Mouse (Mus musculus) kidney, postnatal 0 days (tissue): ENCODE measurements around the gene Lbp. TPM values are rescaled to one million over a fixed set of nuclear protein-coding genes. Genes with fewer than 3 reads are reported as not detected.

Experiments
- ATAC-seq: fragments of 200-750 bp; cut with Nextera tagmentation; replicated peaks from 2 replicates; pipeline ENCODE4 v1.8.0; 2017; ENCODE audit warnings: low read depth, moderate number of reproducible peaks, moderate TSS enrichment, moderate library complexity; ENCODE audit not compliant: low FRiP score
- DNase-seq: peaks from one replicate; pipeline ENCODE4 v3.0.0-alpha.2; 2016; ENCODE audit warnings: low spot score
- H3K27ac ChIP-seq: fragments of 300-500 bp; sonication (generic); 2 replicates; pipeline ENCODE4 v1.5.1; 2014; ENCODE audit warnings: mild to moderate bottlenecking
- H3K27me3 ChIP-seq: fragments of 300-500 bp; sonication (generic); 2 replicates; pipeline ENCODE4 v1.6.1; 2014; ENCODE audit warnings: low read length, mixed read lengths; ENCODE audit not compliant: insufficient read depth
- H3K36me3 ChIP-seq: fragments of 300-500 bp; sonication (generic); 2 replicates; pipeline ENCODE4 v1.6.1; 2014; ENCODE audit warnings: low read length, mixed read lengths; ENCODE audit not compliant: insufficient read depth
- H3K4me1 ChIP-seq: fragments of 300-500 bp; sonication (generic); replicated peaks from 2 replicates; pipeline ENCODE4 v1.6.1; 2014; ENCODE audit warnings: antibody characterized with exemption, low read length, mixed read lengths; ENCODE audit not compliant: insufficient read depth
- H3K4me2 ChIP-seq: fragments of 300-500 bp; sonication (generic); 2 replicates; pipeline ENCODE4 v1.6.1; 2014; ENCODE audit warnings: mild to moderate bottlenecking, low read length, moderate library complexity, mixed read lengths
- H3K4me3 ChIP-seq: fragments of 300-500 bp; sonication (generic); replicated peaks from 2 replicates; pipeline ENCODE4 v1.5.1; 2014; ENCODE audit warnings: low read depth, low read length
- H3K9ac ChIP-seq: fragments of 300-500 bp; sonication (generic); 2 replicates; pipeline ENCODE4 v1.6.1; 2014; ENCODE audit warnings: low read depth, low read length
- H3K9me3 ChIP-seq: fragments of 300-500 bp; sonication (generic); replicated peaks from 2 replicates; pipeline ENCODE4 v1.6.1; 2016; ENCODE audit warnings: low read length, inconsistent platforms, mixed read lengths
- CTCF ChIP-seq: IDR thresholded peaks from 2 replicates; pipeline ENCODE4 v1.5.1; 2016; ENCODE audit warnings: antibody characterized with exemption, low read depth, mild to moderate bottlenecking, moderate library complexity
- WGBS: fragments of 180-500 bp; shearing (Covaris S2); extraction: QIAGEN DNeasy Blood & Tissue Kit; methylation state at CpG from one replicate; pipeline ENCODE4 v1.1.7; 2014; 5-methylcytosine and 5-hydroxymethylcytosine counted together
- polyA plus RNA-seq: library from polyadenylated mRNA; unstranded; fragments of >200 nt; fragmentation: Nextera tagmentation; extraction: Ambion mirVana; gene quantifications from 2 replicates; pipeline ENCODE4 v1.2.1, GENCODE M21; 2015

Lbp gene
- polyA plus RNA-seq, 1 experiment from 2014 or later, result 32.1 TPM

DNA sequence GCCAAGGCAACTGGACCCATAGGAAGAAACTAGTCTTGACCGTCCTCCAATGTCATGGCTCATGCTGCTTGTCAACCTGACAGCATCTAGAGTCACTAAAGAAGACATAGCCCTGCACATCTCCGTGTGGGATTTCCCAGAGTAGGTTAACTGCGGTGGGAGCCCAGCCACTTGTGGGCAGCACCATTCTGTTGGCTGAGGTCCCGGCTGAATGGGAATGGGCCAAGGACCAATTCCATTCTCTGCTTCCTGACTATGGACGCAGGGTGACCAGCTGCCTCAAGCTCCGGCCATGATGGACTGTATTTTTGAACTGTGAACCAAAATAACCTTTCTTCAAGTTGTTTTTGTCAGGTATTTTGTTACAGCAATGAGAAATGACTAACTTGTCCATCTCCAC lies 15.3 kb downstream of the Lbp start:
- H3K9ac ChIP-seq, result no peak overlapping the region
- H3K4me2 ChIP-seq, result no peak overlapping the region
- whole genome bisulfite sequencing, result 93% methylated on average over 6 of the region's 6 CpGs
- H3K27me3 ChIP-seq, result no peaks in the 10 kb centered on the region
- H3K36me3 ChIP-seq, result 0 out of 2 replicates have a peak, but pooled peaks cover 5% of the 10 kb centered on the region
- DNase-seq (no peak), ATAC-seq (no peak)
- no peaks in the 10 kb centered on the region for H3K9me3 ChIP-seq
- H3K4me1 ChIP-seq, result no peaks in the 10 kb centered on the region
- no peak for TF ChIP-seq CTCF
- H3K27ac ChIP-seq, result no peak overlapping the region
- H3K4me3 ChIP-seq, result no peak overlapping the region

DNA sequence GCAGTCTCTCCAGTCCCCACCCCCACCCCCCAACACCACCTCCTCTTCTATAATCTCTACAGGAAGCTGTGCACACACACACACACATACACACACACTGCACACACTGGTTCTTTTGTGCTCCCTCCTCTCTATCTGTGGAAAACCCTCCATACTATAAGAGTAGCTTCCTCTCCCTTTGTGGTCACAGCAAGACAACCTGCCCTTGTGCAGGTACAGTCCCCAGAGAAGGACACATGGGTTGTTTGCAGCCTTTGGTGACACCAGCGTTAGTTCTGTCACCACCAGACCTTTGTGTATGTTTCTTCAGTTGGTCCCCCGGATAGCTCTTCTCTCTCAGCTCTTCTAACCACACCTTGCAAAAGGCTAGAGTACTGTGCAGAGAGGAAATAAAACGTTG lies 16.6 kb downstream of the Lbp start:
- no peaks in the 10 kb centered on the region for H3K4me1 ChIP-seq
- no peaks in the 10 kb centered on the region for H3K27me3 ChIP-seq
- H3K9ac ChIP-seq, result no peak overlapping the region
- 72% methylated on average over 3 of the region's 3 CpGs for WGBS
- ATAC-seq (no peak), DNase-seq (no peak)
- H3K9me3 ChIP-seq, result no peaks in the 10 kb centered on the region
- no peak overlapping the region for H3K4me2 ChIP-seq
- 0 out of 2 replicates have a peak, but pooled peaks cover 5% of the 10 kb centered on the region for H3K36me3 ChIP-seq
- no peak for TF ChIP-seq CTCF
- H3K27ac ChIP-seq, result no peak overlapping the region
- no peak overlapping the region for H3K4me3 ChIP-seq

DNA sequence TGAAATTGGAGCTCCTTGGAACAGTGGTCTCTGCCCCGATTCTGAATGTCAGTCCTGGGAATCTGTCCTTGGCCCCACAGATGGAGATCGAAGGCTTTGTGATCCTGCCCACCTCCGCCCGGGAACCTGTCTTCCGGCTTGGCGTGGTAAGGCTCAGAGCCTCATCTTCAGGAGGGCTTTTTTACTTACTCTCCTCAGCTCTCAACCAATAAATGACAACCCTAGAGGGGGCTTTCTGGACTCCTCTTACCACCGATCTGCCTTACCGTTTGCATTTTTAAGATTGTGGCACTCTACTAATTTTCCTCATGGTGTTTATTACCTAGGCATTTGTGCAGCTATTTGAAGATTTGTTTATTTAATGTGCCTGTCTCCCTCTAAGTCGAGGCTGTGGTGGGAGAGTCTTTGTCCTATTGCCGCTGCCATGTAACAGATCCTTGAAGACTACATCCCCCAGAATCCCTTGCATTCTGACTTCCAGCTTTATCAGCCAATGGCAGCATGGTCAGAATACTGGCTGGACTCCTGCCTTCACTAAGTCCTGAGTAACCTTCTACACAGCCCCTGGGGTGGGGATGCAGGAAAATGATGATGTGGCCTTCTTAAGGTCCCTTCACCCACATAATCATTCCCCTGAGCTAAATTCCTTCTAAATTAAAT lies 18.4 kb downstream of the Lbp start:
- DNase-seq (peak; percentile 63), ATAC-seq (no peak)
- H3K4me1 ChIP-seq, result no peaks in the 10 kb centered on the region
- no peak overlapping the region for H3K4me3 ChIP-seq
- 61% methylated on average over 10 of the region's 10 CpGs for WGBS
- TF ChIP-seq CTCF, result no peak
- 0 out of 2 replicates have a peak, but pooled peaks cover 5% of the 10 kb centered on the region for H3K36me3 ChIP-seq
- H3K9me3 ChIP-seq, result no peaks in the 10 kb centered on the region
- H3K27ac ChIP-seq, result no peak overlapping the region
- H3K4me2 ChIP-seq, result no peak overlapping the region
- H3K9ac ChIP-seq, result no peak overlapping the region
- no peaks in the 10 kb centered on the region for H3K27me3 ChIP-seq

DNA sequence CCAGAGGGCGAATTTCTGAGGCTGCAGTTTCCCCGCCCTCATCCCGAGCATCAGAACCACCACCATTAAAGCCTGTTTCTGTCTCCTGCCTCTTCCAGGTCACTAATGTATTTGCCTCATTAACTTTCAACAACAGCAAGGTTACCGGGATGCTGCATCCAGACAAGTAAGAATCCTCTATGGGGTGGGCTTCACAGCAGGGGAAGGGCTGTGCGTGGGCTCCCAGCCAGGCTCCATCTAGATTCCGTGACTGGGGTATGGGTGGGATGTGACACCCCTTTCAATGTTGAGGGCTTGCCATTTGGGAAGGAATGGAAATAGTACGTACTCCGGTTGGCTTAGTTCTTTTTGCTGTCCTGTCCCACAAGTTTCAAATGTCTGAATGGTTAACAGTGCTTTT lies 19.3 kb downstream of the Lbp start:
- Histone ChIP-seq H3K9me3 (no peaks in the 10 kb centered on the region), H3K4me1 (no peaks in the 10 kb centered on the region), H3K27ac (no peak overlapping the region), H3K4me2 (no peak overlapping the region), H3K36me3 (0 out of 2 replicates have a peak, but pooled peaks cover 5% of the 10 kb centered on the region), H3K27me3 (no peaks in the 10 kb centered on the region), H3K4me3 (no peak overlapping the region), H3K9ac (no peak overlapping the region)
- no peak for DNase-seq
- ATAC-seq, result no peak
- TF ChIP-seq CTCF, result no peak
- 73% methylated on average over 8 of the region's 8 CpGs for WGBS

DNA sequence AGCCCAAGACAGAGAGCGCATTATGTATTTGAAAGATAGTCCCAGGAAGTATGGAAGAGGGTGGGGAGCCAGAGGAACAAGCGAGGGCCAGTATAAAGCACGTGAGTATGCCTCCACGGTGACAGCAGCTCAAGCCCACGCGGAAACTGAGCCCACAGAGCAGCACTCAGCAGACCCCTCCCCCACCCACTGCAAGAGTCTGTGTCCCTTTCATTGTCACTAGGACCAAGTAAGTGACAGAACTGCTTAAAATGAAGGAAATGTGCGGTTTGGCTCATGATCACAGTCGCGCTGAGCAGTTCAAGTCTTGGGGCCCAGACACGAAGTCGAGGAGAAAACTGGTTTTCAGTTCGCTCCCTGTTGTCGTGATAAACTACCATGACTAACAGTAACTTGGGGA lies 28.1 kb downstream of the Lbp start:
- no peak for ATAC-seq

DNA sequence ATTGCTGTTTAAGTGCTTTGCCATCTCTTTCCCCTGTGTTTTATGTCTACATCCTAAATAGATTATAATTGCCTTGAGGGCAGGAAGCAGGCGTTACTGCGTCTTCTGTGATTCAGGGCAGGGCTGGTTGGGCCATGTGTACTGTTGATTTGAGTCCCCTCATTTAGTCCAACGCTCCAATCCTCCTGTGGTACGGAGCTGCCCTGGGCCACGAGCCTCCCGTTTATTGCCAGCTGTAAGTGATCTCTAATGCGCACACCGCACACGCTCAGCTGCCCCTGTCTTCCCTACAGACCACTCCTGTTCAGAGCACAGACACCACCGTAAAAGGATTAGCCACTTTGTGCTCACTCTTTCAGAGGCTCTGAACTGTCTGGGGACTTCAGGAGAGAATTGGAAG lies 31.4 kb downstream of the Lbp start:
- Histone ChIP-seq H3K36me3 (no peaks in the 10 kb centered on the region), H3K4me2 (no peak overlapping the region), H3K4me3 (no peak overlapping the region), H3K27me3 (no peaks in the 10 kb centered on the region), H3K27ac (no peak overlapping the region), H3K9ac (no peak overlapping the region), H3K4me1 (no peaks in the 10 kb centered on the region), H3K9me3 (no peaks in the 10 kb centered on the region)
- WGBS, result 35% methylated on average over 10 of the region's 10 CpGs
- TF ChIP-seq CTCF, result no peak
- ATAC-seq (no peak), DNase-seq (no peak)

More for the DNA sequence above, 28.1 kb downstream of the Lbp start:
- no peaks in the 10 kb centered on the region for H3K9me3 ChIP-seq
- no peaks in the 10 kb centered on the region for H3K4me1 ChIP-seq
- no peak overlapping the region for H3K27ac ChIP-seq
- no peak overlapping the region for H3K9ac ChIP-seq
- WGBS, result 82% methylated on average over 13 of the region's 13 CpGs
- TF ChIP-seq CTCF, result no peak
- no peaks in the 10 kb centered on the region for H3K27me3 ChIP-seq
- H3K4me2 ChIP-seq, result no peak overlapping the region
- H3K36me3 ChIP-seq, result no peaks in the 10 kb centered on the region
- DNase-seq, result no peak
- no peak overlapping the region for H3K4me3 ChIP-seq

DNA sequence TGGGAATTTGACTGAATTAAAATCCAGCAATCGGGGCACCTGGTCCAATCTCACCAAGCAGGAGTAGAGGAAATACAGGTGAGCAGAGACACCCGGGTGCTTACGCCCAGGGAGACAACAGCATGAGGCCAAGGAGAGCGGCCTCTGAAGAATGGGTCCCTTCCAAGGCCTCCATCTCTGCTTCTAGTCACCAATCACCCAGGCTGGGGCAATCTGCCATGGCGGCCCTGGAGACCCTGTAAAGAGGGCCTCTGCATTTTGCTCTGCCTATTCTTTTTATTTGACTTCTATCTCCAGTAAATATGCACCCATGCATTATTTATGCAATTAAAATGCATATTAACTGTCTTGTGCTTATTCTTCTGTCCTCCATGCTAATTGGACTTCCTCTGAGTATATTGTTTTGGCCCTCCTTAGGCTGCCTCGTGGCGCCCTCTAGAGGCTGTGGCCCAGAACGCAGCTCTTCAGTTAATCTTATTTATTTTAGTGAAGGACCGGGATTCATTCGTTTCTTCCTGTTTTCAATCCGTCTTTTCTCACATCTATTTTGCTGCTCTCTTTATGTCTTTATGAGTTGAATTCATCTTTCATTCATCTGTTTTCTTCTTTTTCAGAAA lies 33.8 kb downstream of the Lbp start:
- ATAC-seq (no peak), DNase-seq (peak; percentile 87)
- no peaks in the 10 kb centered on the region for H3K27me3 ChIP-seq
- H3K27ac ChIP-seq, result no peak overlapping the region
- no peak overlapping the region for H3K4me3 ChIP-seq
- no peak overlapping the region for H3K4me2 ChIP-seq
- no peaks in the 10 kb centered on the region for H3K4me1 ChIP-seq
- 40% methylated on average over 11 of the region's 11 CpGs for WGBS
- TF ChIP-seq CTCF, result peak; percentile 97
- no peaks in the 10 kb centered on the region for H3K9me3 ChIP-seq
- H3K9ac ChIP-seq, result no peak overlapping the region
- no peaks in the 10 kb centered on the region for H3K36me3 ChIP-seq
